Mouse (Mus musculus) natural killer cell, adult 2 months (primary cell): ENCODE results near the gene Nptxr.
"Not testable (repeated sequence)": the region's sequence is repeated elsewhere in the genome, so short reads cannot be mapped to it uniquely, and the experiment has no call there.

Experiments used
- DNase-seq, 2 experiments: peaks; one replicate each; pipeline ENCODE4 v3.0.0; 2022; ENCODE audit warnings: low spot score in 2 of 2

Nptxr gene

DNA sequence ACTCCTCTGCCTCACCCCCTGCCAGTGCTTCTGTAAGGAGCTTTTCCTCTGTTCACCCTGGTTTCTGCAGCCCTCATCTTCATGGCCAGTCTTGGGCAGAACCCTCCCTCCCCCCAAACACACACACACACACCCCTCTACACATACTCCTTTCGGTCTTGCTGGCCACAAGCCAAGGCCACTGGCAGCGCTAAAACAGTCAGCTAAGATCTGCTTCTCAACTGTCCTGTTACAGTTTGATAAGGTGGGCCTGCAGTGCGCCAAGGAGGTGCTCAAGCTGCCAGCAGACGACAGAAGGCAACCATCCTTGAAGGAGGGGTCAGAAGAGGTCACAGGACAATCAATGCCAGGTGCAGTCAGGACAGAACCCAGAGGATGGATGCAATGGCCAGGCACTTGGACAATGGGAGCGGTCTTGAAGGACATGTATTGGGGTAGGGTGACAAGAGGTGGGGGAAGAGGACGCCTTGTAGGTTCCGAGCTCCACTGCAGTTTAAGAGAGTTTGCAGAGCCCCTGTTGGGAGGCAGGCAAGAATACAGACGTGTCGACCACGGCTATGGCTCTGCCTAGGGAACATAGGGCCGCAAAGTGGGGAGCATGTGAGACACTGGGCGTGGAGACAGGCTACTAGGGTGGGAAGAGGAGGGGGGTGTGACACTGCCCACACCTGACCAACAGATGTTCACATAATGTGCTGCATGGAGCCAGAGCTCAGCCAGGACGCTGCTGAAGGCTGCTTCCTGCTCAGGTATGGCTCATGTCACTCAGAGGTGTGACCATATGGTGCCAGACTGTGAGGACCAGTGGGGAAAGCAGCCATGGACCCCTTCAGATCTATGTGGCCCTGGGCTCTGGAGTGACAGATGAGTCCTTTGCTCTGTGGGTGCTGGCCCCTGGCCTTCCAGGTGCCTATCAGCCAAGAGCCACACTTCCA is 18.0 kb upstream of the Nptxr start:
- no peak for DNase-seq

DNA sequence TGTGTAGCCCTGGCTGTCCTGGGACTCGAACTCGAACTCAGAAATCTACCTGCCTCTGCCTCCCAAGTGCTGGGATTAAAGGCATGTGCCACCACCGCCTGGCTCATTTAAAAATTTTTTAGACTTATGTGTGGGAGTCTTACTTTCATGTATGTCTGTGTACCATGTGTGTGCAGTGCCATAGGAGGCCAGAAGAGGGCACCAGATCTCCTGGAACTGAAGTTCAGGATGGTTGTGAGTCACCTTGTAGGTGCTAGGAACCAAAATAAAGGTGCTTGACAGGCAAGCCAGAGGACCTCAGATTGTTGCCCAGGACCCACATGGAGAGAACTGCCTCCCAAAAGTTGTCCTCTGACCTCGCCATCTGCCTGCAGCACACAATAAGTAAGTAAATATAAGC is 13.8 kb upstream of the Nptxr start:
- no peak for DNase-seq

DNA sequence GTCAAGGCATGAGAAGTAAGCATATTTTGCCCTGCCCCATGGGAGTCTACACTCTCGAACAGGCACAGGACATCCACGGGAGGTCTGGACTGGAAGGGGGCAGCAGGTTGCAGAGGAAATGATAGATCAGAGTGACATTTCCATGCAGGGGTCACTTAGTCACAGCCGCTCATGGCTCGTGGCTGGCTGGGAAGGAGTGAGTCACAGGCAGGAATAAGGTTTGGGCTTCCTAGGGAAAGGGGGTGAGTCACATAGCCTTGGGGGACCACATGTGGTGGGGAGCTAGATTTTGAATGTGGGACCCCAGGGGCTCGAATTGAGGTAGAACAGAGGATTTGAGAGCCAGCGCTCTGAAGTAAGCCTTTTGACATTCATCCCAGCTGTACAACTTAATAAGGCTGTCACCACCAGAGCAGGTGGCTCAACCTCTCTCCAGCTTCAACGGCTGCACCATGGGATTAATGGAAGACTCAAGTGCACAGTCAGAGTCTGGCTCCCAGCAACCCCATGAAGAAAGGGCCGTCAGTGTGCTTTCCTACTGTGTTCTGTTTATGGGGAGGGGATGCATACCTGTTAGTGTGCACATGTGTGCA is 9.2 kb upstream of the Nptxr start:
- DNase-seq = no peak

- DNase-seq = not testable (repeated sequence)
These were observed 8.3 kb upstream of the Nptxr start for GRCm38 (mm10) chr15:79812840-79813239.

DNA sequence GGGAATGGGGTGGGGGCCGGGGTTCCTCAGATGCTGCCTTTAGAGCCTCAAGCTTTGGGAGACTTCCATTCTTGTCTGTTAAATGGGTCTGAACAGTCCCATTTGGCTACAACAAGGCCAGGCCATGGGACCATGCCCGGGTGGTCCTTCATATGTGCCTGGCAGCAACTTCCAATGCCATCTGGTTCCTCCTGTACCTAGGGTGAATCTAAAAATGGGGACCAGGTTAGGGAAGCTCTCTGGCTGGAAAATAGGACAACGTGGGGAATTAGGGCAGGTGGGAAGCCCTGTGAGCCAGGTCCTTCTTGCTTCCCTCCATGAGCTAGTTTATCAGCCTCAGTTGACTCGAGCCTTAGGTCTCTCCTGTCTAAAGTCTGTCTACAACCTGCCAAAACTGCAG is 6.4 kb upstream of the Nptxr start:
- no peak for DNase-seq

DNA sequence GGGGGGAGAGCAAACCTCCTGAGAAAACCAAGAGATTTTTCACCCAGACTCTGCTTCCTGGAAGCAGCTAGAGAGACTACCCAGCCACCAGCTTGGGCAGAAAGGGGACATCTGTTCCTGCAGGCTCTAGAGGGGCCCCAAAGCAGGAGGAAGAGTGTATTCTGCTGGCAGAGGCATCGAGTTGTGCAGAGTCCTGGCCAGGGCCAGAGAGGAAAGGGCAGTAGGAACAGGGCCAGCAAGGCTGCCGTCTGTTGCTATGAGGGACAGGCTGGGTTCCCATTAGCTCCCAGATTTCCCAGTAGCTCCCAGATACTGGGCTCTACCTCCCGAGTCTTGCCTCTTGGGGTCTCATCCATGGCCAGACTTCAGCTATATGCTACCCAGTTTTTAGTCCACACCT is 5.5 kb upstream of the Nptxr start:
- no peak for DNase-seq

GRCm38 (mm10) chr15:79808658-79809057 is 4.1 kb upstream of the Nptxr start:
- DNase-seq = no peak

- peak in 1 of 2 experiments; percentile 41 for DNase-seq
These were observed 3.5 kb upstream of the Nptxr start for GRCm38 (mm10) chr15:79808114-79808513.

DNA sequence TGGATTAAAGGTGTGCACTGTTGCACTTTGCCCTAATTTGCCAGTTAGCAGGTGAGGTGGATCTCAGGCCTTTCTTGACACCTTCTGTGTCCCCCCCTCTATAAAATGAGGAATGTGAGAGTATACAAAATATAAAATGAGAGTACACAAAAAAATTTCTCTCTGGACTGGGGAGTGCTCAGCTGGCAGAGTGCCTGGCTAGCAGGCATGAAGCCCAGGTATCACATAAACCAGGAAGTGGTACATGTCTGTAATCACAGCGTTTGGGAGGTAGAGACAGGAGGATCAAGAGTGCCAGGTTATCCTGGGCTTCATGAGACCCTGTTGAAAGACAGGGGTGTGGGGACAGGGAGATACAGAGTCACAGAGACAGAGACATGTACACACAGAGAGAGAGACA is 2.5 kb upstream of the Nptxr start:
- no peak for DNase-seq

DNA sequence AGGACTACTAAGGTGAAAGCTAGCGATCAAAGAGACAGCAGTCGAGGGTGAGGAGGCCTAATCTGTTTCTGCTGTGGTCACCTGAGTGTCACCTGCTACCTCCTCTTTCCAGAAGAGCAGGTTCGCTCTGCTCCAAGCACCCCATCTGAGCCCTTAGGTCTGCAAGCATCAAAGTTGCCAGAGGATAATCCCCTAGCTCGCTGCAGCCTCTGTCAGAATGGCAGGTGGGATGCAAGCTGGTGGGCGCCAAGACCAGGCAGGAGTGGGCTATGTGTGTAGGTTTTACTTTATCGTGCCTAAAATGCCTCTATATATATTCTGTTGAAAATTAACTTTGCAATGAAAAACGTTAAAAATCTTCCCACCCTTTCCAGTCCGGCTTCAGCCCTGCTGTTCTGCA is 680 bp upstream of the Nptxr start:
- DNase-seq = no peak

- DNase-seq = no peak
These were observed 824 bp downstream of the Nptxr start for GRCm38 (mm10) chr15:79803533-79804351.

- DNase-seq = no peak
These were observed 2.3 kb downstream of the Nptxr start for GRCm38 (mm10) chr15:79802304-79802703.

DNA sequence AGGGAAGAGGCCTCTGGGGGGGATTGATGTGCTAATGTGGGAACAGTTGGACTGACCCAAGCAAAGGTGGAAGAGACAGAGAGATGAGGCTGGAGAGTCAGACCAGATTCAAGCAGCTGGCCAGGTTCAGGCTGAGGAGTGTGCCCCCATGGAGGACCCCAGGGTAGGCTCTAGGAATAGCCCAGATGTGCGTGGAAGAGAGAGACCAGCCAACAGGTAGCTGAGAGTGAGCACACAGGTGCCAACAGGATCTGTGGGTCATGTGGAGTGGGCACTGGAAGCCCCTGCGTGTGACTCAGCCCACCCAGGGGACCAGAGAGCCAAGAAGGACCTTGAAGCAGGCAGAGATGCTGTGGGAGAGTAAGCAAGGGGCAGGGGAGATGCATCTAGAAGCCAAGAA is 2.9 kb downstream of the Nptxr start:
- no peak for DNase-seq

DNA sequence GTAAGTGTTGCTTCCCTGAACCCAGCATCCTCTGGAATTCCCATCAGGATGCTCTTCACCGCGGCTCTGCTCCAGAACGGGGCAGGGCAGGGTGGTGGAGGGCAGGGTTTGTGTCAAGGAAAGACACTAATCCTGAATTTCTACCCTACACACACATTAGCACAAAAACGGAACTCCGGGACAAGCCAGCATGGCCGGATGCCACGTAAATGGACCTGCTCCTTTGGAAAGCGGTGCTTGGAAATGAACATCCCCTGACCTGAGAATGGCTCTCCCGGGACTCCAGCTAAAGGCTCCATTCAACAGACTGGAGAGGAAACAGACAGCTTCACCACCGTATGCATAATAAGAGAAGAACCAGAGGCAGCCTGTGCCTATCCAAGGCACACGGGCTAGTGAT is 3.9 kb downstream of the Nptxr start:
- no peak for DNase-seq

DNA sequence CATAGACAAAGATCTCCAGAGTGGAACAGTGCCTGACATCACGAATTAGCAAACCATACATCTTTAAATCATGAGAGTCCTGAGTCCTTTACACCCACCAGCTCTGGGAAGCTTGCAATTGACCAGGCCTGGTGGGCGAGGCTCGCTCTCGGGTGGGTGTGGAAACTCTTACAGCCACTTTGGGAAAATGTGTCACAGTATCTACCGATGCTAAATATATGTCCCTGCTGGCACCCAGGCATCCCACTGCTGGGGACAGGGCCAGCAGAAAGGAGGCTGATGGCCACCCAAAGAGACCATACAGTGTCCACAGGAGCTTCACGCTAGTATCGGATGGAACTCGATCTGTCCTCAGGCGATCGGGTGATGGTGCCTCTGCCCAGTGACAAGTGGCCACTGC is 6.0 kb downstream of the Nptxr start:
- DNase-seq = no peak

GRCm38 (mm10) chr15:79797680-79798079 is 6.9 kb downstream of the Nptxr start:
- DNase-seq = no peak

DNA sequence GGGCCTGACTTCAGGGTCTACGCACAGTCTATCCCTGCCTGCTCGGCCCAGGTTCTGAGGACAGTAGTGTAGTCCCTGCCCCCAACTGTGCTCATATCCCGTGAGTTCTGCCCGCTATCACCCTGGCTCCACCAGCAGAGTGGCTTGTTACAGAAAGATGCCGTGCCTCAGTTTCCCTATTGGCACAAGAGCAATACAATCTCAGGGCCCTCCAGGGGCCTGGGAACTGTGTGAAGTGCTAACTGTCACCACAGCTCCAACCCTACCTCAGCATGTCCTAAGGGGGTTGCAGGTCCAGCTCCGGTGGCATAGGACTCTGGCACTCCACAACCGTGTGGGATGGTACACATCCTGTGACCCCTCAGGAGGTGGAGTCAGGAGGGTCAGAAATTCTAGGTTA is 7.5 kb downstream of the Nptxr start:
- no peak for DNase-seq

DNA sequence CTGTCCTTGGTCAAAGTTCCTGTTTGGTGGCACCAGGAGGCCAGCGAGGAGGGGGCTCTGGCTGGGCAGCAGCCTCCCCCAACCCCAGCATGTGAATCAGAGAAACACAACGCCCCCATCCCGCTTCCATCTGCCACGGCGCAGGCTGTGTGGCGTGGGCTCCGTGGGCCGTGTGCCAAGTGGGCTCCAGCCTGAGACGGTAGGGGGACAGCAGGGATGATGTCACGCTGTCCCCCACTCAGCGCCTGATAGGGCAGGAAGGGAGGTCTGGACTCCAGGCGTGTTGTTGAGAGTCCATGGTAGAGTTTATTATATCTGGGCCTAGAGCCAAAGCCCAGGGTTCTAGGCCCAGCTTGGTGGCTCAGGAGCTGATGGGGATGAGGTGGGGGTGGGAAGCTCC is 8.3 kb downstream of the Nptxr start:
- DNase-seq = no peak

DNA sequence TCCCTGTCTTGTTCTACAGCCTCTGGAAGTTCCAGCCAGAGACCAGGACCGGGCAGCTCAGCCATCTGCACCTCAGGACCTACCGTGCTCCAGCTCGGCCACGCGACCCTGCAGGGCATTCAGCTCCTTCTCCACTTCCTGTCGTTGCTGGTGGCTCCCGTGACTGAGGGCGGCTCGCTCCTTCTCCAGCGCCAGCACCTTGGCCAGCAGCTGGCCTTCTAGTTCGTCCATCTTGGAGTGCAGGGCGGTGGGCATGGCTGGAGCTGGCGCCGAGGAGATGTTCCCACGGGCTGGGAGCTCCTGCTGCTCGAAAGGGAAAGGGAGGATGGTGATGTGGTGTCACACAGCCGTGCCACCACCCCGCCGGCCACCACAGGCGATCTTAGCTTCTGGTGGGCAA is 10.4 kb downstream of the Nptxr start:
- no peak for DNase-seq

DNA sequence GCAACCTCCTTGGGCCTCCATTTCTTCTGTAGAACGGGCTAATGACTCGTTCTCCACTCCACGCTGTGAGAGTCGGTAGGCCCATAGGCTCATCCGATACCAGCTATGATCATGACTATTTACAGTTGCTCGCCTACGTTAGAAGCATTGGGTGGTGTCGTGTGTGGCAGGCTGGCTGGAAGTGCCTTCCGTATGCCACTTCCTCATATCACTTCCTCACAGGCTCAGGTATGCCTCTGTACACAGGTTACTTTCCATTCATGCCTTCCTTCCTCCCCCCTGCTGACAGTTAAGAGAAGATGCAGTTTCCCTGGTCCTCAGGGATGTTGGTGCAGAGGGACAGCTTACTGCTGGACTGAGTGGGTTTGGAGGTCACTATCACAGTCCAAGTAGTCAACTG is 11.5 kb downstream of the Nptxr start:
- no peak for DNase-seq

GRCm38 (mm10) chr15:79792455-79792854 is 12.1 kb downstream of the Nptxr start:
- DNase-seq = no peak

DNA sequence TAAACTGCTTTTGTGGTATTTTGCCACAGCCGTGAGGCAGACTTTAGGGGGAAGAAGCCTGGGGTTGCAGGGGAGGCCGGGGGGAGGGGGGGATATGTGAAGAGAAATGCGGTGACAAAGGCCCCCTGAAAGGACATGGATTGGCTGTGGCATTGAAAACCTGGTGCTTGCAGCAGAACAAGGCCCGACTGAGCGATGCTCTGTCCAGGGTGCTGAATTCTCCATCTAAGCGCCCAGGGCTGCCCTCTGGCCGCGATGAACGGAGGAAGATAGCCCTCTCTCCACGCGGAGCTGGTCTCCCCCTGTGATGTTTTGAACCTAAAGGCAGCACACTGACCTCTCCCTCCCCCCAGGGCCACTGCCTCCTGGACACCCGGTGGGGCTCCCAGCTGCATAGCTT is 13.1 kb downstream of the Nptxr start:
- peak in 1 of 2 experiments; percentile 39 for DNase-seq

GRCm38 (mm10) chr15:79790905-79791304 is 13.7 kb downstream of the Nptxr start:
- DNase-seq = no peak
